Mouse (Mus musculus) spleen, embryonic (tissue): ENCODE measurements at regions not wholly inside any gene's neighbourhood (a gene's known extent, or its start where the extent isn't known, plus 50 kb on each side); places are given as distances from the start of the nearest gene placed in this dataset.

ENCODE experiments used
- CTCF ChIA-PET: fragments of 350-600 bp; sonication (Branson Sonifier 250); formaldehyde crosslinking; loops from one replicate; lab custom pipeline; 2022; lab: Charles Lee

- CTCF ChIA-PET = no interaction called here
Observed at GRCm38 (mm10) chr14:99366281-99366987, 67.9 kb downstream of the Klf5 start.

DNA sequence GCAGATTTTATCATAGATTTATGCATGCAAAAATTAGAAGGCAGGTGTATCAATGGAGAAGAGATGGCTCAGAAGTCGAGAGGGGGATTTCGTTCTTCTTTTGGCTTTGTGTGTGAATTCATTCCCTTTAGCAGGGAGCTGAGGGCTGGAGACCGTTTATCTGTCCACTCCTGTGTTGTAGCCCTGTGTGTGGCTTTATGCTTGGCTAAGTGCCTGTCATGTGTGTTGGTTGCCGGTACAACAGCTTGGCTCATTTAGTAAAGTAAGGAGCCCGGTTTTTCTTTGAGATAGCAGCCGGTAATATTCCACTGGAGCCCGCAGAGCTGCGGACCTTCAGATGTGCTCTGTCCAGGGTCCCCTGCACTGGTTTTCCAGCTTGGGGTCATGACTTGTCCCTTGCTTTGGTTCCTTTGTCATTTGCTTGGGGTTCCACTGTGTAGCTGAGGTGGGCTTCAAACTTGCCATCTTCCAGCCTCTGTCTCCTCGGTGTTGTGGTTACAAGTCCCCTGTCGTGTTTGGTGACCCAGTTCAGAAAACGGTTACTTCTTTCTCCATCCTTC, 68.6 kb downstream of the Klf5 start:
- CTCF ChIA-PET = no interaction called here

- CTCF ChIA-PET = no interaction called here
Observed at GRCm38 (mm10) chr14:99369366-99369765, 70.9 kb downstream of the Klf5 start.

DNA sequence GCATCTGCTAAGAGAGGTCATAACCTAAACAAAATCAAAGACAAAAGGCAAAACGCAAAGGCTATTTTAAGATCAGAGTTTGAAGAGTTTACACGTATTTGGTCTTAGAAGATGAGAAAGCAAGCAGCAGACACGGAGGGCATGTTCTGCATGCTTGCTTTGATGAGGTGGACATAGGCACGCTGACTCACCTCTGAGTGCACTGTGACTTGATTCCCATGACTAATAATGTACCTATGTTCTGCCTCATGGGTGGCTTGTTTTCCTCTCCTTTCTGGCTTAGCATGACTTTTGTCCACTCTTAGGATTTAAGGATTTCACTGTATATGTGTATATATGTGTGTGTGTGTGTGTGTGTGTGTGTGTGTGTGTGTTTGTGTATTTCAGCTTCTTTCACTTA, 75.2 kb downstream of the Klf5 start:
- CTCF ChIA-PET = no interaction called here

GRCm38 (mm10) chr14:99375040-99375610, 76.6 kb downstream of the Klf5 start:
- CTCF ChIA-PET = no interaction called here

GRCm38 (mm10) chr14:99376652-99377502, 78.4 kb downstream of the Klf5 start:
- CTCF ChIA-PET = no interaction called here

GRCm38 (mm10) chr14:99381262-99382017, 82.9 kb downstream of the Klf5 start:
- CTCF ChIA-PET = no interaction called here

DNA sequence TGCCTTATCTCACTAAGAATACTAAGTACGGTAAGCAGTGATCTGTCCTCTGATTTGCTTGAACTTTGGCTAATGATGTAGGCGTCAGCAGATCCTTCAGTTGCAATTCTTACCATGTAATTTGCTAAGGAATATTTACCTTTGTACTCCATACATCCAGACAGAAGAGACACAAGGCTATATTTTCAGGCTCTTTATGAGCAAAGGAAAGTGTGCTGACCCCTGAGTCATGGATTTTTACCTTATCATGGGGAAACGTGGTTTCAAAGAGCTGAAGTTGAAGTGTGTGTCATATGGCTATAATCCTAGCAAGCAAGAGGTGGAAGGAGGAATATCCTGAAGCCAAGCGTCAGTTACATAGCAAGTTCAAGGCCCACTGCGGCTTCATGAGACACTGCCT, 83.6 kb downstream of the Klf5 start:
- CTCF ChIA-PET = no interaction called here

DNA sequence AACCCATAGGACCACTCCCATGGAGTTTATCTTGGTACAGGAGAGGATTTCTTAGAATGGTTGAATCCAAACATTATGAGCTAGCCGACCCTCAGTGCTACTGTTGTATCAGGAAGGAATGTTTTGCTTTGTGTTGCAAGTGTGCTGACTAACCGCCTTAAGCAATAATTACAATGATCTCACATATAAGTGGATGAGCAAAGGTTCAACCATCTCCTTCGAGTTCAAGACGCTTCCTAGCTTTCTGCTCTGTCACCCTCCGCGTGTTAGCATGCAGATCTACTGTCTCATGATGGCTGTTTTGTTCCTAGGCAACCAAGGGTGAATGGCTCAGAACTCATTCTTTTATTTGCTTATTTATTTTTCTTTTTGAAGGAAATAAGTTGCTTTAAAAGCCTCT, 84.7 kb downstream of the Klf5 start:
- CTCF ChIA-PET = no interaction called here

GRCm38 (mm10) chr14:99387581-99387980, 89.1 kb downstream of the Klf5 start:
- CTCF ChIA-PET = no interaction called here

- CTCF ChIA-PET = no interaction called here
Observed at GRCm38 (mm10) chr14:99389306-99389705, 90.8 kb downstream of the Klf5 start.

DNA sequence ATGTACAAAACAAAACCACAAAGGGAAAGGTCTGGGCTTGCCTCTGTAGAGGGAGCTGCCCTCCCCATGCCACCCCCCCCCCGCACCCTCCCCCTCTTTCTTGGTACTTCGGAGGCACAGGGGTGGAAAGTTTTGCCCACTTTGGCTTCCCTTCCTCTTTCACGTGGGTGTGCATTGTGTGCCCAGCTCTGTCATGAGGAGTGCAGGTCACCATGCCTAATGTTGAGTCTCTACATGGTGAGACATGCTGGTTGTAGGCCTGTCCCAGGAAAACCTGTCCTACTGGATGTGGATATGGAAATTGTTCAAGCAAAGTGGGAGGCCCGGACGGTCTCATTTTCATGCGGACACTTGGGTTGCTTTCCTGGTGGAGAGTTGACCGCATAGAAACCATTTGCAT, 93.2 kb downstream of the Klf5 start:
- CTCF ChIA-PET = no interaction called here

GRCm38 (mm10) chr14:99392813-99393212, 94.3 kb downstream of the Klf5 start:
- CTCF ChIA-PET = no interaction called here

DNA sequence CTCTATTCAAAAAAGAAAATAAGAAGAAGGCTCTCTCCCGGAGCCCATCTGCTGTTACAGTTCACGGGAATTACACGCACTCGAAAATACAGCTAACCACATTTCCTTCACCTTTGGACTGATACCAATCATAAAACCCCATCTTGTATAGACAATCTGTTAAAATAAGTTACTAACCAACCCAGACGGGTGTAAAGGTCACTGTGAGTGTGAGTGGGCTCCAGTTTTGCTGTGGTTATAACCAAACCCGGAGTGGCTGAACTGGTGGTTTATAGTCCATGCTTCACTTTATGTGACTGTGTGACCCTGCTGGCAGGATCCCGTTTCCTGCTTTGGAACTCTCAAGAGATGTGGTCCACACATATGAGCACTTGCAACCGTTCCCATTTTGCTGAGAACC, 95.1 kb downstream of the Klf5 start:
- CTCF ChIA-PET = no interaction called here

DNA sequence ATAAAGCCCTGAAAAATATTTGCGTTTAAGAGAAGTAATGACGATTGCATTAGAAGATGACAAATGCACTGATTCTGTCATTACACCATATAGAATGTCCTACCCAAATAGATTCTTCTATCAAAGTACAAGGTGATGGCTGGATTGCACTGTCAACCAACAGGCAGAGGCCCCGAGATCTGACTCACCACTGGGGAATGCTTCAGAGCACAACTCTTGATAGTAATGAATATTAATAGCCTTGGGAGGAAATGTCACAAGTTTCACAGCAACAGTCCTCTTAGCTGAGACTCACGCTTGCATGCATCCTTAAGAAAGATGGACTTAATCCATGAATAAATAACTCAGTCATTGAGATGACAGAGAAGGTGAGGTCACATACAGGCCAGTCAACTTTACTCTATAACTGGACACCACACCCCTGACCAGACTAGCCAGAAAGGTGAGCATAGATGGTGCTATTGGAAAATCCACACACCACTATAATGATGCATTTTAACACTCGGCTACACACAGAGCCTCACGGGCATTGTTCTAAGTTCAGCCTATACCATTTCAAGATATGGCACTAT, 104.8 kb downstream of the Klf5 start:
- CTCF ChIA-PET = no interaction called here

GRCm38 (mm10) chr14:99405228-99405627, 106.7 kb downstream of the Klf5 start:
- CTCF ChIA-PET = no interaction called here

- CTCF ChIA-PET = no interaction called here
Observed at GRCm38 (mm10) chr14:99411835-99412234, 113.3 kb downstream of the Klf5 start.

DNA sequence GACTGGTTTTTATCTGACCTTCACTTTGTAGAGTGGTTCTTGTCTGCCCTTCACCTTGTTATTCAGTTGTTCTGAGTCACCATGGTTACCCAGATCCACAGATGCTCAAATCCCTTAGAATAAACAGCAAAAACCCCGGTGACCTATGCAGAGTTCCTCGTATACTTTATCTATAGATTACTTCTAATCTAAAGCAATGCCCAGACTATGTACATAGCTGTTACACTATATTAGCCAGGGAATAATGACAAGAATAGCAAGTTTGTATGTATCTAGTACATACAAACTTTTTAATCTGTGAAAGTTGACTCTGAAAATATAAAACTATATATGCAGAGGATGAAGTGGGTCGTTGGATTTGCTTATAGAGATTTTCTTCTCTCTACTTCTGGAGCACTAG, 117.7 kb downstream of the Klf5 start:
- CTCF ChIA-PET = no interaction called here

DNA sequence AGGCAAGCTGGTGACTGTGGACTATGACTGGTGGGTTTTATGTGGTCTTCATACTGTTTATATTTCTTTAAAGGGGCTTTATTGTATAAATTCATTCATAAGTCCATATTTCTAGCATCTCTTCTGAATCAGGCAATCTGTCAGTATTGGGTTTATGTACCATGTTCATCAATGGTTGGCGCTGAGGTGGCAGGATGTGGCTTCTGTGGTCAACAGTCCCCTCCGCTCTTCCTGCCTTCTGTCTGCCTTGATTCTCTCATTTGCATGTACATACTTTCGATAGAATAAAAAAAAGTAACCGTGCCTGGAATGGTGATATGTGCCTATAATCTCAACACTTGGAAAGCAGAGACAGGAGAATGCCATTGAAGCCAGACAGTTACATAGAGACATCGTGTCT, 120.5 kb downstream of the Klf5 start:
- CTCF ChIA-PET = no interaction called here

DNA sequence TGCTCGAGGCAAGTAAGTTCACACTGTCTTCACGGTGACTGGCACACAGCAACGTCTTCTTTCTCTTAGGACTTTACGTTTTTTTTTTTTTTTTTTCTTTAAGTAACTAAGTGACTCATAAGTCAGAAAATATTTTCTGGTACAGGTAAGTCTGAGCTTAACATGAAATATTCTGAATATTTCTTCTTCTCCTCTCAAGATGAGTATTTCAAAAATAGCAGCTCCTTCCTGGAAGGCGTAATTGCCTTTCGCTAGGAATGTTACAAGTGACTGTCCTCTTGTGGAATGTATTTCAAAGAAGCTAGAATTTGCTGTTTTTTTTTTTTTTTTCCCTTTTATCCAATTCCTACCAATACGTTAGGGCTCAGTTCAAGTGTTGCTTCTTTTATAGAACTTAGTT, 124.8 kb downstream of the Klf5 start:
- CTCF ChIA-PET = no interaction called here

DNA sequence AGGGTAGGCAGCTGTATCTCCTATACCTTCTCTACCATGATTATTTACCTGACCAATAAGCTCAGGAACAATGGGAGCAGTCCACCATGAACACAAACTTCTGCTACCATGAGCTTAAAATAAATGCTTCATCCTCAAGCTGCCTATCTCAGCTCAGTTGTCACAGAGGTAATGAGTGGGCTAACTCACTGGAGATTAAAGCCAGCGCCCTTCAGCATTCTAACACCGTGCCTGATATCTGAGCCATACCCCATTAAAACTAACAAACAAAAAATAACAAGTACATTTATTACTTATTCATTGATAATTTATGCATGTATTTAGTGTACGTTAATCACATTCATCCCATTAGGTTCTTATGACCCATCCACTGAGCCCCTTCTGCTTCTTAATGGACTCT, 128.6 kb downstream of the Klf5 start:
- CTCF ChIA-PET = no interaction called here

GRCm38 (mm10) chr14:99430323-99430722, 131.8 kb downstream of the Klf5 start:
- CTCF ChIA-PET = no interaction called here
